Mouse (Mus musculus) small intestine, adult 2 months (tissue): ENCODE measurements around the gene Mrc2.

Experiments used
- CTCF ChIP-seq: fragments of 200-500 bp; IDR thresholded peaks from 2 replicates; pipeline ENCODE4 v1.5.1; 2012; ENCODE audit warnings: low read depth, mild to moderate bottlenecking, control low read depth, inconsistent platforms, low read length, moderate library complexity, mixed read lengths; ENCODE audit not compliant: insufficient replicate concordance, insufficient read length; ENCODE audit errors: extremely low read depth
- POLR2A ChIP-seq: fragments of 200-500 bp; IDR thresholded peaks from 2 replicates; pipeline ENCODE4 v1.6.1; 2012; ENCODE audit warnings: low read depth, mild to moderate bottlenecking, control low read depth, inconsistent platforms, low read length, moderate library complexity

DNA sequence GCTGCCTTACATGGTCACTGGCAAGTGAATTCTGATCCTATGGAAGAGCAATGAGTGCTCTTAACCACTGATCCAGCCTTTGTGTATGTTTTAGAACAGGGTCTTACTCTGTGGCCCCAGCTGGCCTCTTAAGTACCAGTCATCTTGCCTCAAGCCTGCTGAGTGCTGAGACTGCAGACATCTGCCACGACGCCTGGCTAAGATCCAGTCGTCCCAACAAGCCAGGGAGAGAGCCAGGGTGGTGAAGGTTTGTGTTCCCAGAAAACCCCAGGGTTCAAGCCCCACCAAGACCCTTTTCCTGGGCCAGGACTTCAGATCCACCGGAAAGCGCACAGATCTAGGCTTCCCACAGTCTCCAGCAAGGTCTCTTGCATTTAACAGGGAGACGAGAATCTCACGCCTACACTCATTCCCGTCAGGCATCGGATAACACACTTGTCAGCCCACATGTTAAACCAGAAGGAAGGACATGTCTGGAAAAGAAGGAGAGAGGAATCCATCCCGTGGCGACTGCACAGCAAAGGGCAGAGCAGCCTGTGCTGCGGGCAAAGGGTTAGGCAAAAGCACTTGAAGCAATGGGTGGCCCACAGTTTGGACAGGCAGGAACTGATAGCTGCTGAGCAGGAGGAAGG, 20.0 kb downstream of the Mrc2 start:
- TF ChIP-seq CTCF (no peak), POLR2A (no peak)
